Mouse (Mus musculus): Measurements from ENCODE around the gene Slc22a17.

The Slc22a17 gene

DNA sequence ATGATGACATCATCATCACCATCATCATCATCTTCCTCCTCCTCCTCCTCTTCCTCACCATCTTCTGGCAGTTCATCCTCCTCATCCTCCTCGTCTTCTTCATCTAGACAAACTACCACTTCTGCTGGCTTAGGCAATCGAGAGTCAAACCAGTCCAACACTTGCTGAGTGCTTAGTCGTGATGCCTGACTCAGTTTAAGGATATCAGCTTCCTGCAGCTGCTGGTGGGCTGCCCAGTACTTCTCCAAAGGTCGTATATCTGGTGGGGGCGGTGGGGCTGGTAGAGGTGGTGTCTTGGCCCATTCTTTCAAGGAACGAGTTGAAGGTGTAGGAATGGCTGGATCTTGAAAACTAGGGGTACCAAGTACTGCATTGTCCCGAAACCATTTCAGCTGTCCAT is 56.2 kb downstream of the Slc22a17 start:
- no peak for DNase-seq

Measured in thymus, adult 18-20 months (tissue).